Mouse (Mus musculus): Measurements from ENCODE around the gene Tm9sf4. TPM values are rescaled to one million over a fixed set of nuclear protein-coding genes. Genes with fewer than 3 reads are reported as not detected.

Tm9sf4 gene
- 100 to 1,000 TPM in 1 of 2 experiments, 10 to 100 TPM in 1; 96.8 to 101 TPM for total RNA-seq (2021)
- long read RNA-seq, experiment 1, transcript Tm9sf4-201 (18 exons, 3,896 nt) = major isoform, 51 of 83 reads
- long read RNA-seq, experiment 1, partial matches to known transcripts = 13 of 83 reads
- long read RNA-seq, experiment 1, other reads (novel, unspliced or antisense) = 18 of 83 reads
- long read RNA-seq, experiment 2, transcript Tm9sf4-201 (18 exons, 3,896 nt) = major isoform, 65 of 102 reads
- long read RNA-seq, experiment 2, partial matches to known transcripts = 22 of 102 reads
- long read RNA-seq, experiment 2, other reads (novel, unspliced or antisense) = 15 of 102 reads

GRCm38 (mm10) chr2:153160844-153161683 lies at the start of gene Tm9sf4:
TSS of gene Tm9sf4 (plus strand) at chr2:153161303.
- Histone ChIP-seq H3K4me3 (peak within 1 kb of the TSS; percentile 79), H3K27ac (peak within 1 kb of the TSS; percentile 99)
- TF ChIP-seq CTCF (conservative IDR thresholded peaks at IDR 0.05) = no peak
- DNase-seq (ENCODE audit: low spot score in 2 of 2) = peak; percentile 91

GRCm38 (mm10) chr2:153115679-153116081 lies 45.4 kb upstream of the Tm9sf4 start:
- DNase-seq (ENCODE audit: low spot score in 2 of 2) = no peak
- Histone ChIP-seq H3K27ac (no peak overlapping the region), H3K4me3 (no peak overlapping the region)
- no peak for TF ChIP-seq CTCF (conservative IDR thresholded peaks at IDR 0.05)

DNA sequence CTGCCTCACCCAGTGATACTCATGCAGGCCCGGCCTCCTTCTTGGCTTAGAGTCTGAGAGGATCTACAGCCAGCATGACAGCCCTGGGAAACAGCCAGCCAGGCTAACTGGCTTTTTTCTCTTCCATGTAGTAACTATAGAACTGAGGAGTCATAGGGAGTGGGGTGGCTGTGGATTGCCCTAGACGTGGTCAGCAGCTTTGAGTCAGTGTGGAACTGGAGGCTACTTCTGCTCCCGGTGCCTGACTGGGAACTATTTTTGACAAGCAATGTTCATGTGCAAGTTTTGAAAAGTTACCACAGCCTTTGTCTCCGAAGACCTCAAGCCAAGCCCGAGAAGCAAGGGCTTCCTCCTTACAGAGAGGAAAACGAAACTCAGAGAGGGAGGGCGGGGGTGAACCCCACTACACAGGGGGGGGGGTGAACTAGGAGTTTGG lies 44.0 kb upstream of the Tm9sf4 start:
- Histone ChIP-seq H3K27ac (no peak overlapping the region), H3K4me3 (no peak overlapping the region)
- DNase-seq (ENCODE audit: low spot score in 2 of 2) = no peak
- no peak for TF ChIP-seq CTCF (conservative IDR thresholded peaks at IDR 0.05)

- TF ChIP-seq CTCF (conservative IDR thresholded peaks at IDR 0.05) = no peak
- DNase-seq (ENCODE audit: low spot score in 2 of 2) = no peak
- H3K4me3 ChIP-seq = no peak overlapping the region
- no peak overlapping the region for H3K27ac ChIP-seq
Observed at GRCm38 (mm10) chr2:153119488-153119887, 41.6 kb upstream of the Tm9sf4 start.

DNA sequence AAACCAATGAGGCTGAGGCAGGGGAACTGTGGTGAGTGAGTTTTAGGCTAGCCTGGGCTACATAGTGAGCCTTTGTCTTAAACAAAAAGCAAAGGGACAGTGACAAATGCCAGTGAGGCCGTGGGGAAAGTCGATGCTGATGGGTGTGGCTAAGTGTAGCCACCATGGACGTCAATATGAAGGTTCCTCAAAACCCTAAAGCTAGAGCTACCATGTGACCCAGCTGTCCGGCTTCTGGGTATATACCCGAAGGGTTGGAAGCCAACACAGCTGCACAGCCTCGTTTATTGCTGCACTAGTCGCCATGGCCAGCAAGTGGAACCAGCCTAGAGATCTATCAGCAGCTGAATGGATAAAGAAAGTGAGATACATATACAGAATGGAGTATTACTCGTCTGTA lies 41.0 kb upstream of the Tm9sf4 start:
- Histone ChIP-seq H3K4me3 (no peak overlapping the region), H3K27ac (no peak overlapping the region)
- no peak for TF ChIP-seq CTCF (conservative IDR thresholded peaks at IDR 0.05)
- DNase-seq (ENCODE audit: low spot score in 2 of 2) = no peak

- no peak for DNase-seq (ENCODE audit: low spot score in 2 of 2)
- no peak for TF ChIP-seq CTCF (conservative IDR thresholded peaks at IDR 0.05)
- Histone ChIP-seq H3K27ac (no peak overlapping the region), H3K4me3 (no peak overlapping the region)
Observed at GRCm38 (mm10) chr2:153121821-153122615, 39.1 kb upstream of the Tm9sf4 start.

- DNase-seq (ENCODE audit: low spot score in 2 of 2) = no peak
- Histone ChIP-seq H3K4me3 (no peak overlapping the region), H3K27ac (no peak overlapping the region)
- TF ChIP-seq CTCF (conservative IDR thresholded peaks at IDR 0.05) = no peak
Observed at GRCm38 (mm10) chr2:153122701-153123100, 38.4 kb upstream of the Tm9sf4 start.

GRCm38 (mm10) chr2:153125875-153126274 lies 35.2 kb upstream of the Tm9sf4 start:
- H3K4me3 ChIP-seq = no peak overlapping the region
- H3K27ac ChIP-seq = no peak overlapping the region
- DNase-seq (ENCODE audit: low spot score in 2 of 2) = no peak
- TF ChIP-seq CTCF (conservative IDR thresholded peaks at IDR 0.05) = no peak

DNA sequence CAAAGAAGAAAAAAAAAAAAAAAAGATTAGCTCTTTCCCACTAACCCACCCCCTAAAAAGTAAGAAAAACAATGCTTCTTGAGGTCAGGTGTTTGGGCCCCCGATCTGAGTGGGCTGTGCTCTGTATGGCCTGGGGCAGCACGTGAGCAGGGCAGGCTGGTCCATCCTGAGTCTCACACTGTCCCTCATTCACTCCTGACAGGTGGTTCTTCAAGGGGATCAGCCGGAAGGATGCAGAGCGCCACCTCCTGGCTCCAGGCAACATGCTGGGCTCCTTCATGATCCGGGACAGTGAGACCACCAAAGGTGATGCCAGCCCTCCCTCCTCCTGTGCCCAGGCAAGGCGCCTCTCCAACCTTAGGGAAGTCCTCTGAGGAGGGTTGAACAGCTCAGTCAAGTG lies 30.1 kb upstream of the Tm9sf4 start:
- Histone ChIP-seq H3K4me3 (no peak overlapping the region), H3K27ac (no peak overlapping the region)
- no peak for DNase-seq (ENCODE audit: low spot score in 2 of 2)
- peak; percentile 64 for TF ChIP-seq CTCF (conservative IDR thresholded peaks at IDR 0.05)

- DNase-seq (ENCODE audit: low spot score in 2 of 2) = no peak
- H3K4me3 ChIP-seq = no peak overlapping the region
- no peak overlapping the region for H3K27ac ChIP-seq
- peak; percentile 41 for TF ChIP-seq CTCF (conservative IDR thresholded peaks at IDR 0.05)
Observed at GRCm38 (mm10) chr2:153134237-153134636, 26.9 kb upstream of the Tm9sf4 start.

DNA sequence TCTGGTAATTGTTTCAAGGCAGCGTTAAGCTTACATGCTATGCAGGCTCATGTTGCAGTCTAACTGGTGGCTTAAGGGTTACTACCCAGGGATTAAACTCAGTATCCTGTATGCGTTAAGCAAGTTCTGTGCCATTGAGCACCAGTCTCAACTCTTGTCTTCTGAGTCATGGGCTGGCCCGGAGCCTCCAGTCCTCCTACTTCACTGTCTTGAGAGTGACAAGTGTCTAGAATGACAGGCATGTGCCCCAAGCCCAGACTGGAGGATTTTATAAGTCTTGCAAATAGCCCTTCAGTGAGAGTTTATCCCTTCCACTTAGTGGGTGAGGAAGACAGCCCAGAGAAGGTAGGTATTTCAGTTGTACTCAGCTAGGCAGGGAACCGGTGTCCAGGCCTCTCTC lies 24.9 kb upstream of the Tm9sf4 start:
- Histone ChIP-seq H3K27ac (no peak overlapping the region), H3K4me3 (no peak overlapping the region)
- TF ChIP-seq CTCF (conservative IDR thresholded peaks at IDR 0.05) = no peak
- no peak for DNase-seq (ENCODE audit: low spot score in 2 of 2)

- H3K27ac ChIP-seq = no peak overlapping the region
- TF ChIP-seq CTCF (conservative IDR thresholded peaks at IDR 0.05) = no peak
- no peak for DNase-seq (ENCODE audit: low spot score in 2 of 2)
- no peak overlapping the region for H3K4me3 ChIP-seq
Observed at GRCm38 (mm10) chr2:153139158-153139557, 21.9 kb upstream of the Tm9sf4 start.

All from layer of hippocampus, adult 2 months (tissue).